Mouse (Mus musculus) hindbrain, embryonic 15.5 days (tissue): ENCODE data around the gene Washc3. TPM values are rescaled to one million over a fixed set of nuclear protein-coding genes. Genes with fewer than 3 reads are reported as not detected.

ENCODE experiments used
- ATAC-seq: fragments of 200-750 bp; cut with Nextera tagmentation; 2 replicates; pipeline ENCODE4 v1.8.0; 2017; ENCODE audit warnings: low read depth, moderate number of reproducible peaks, moderate TSS enrichment; ENCODE audit not compliant: low FRiP score
- H3K27ac ChIP-seq: fragments of 300-500 bp; sonication (generic); replicated peaks from 2 replicates; pipeline ENCODE4 v1.5.1; 2015; ENCODE audit warnings: mild to moderate bottlenecking, inconsistent platforms
- H3K27me3 ChIP-seq: fragments of 300-500 bp; sonication (generic); 2 replicates; pipeline ENCODE4 v1.6.1; 2015; ENCODE audit warnings: control low read depth, inconsistent platforms
- H3K36me3 ChIP-seq: fragments of 300-500 bp; sonication (generic); 2 replicates; pipeline ENCODE4 v1.6.1; 2015; ENCODE audit warnings: control low read depth, inconsistent platforms
- H3K4me1 ChIP-seq: fragments of 300-500 bp; sonication (generic); replicated peaks from 2 replicates; pipeline ENCODE4 v1.6.1; 2015; ENCODE audit warnings: control low read depth, inconsistent platforms
- H3K4me2 ChIP-seq: fragments of 300-500 bp; sonication (generic); 2 replicates; pipeline ENCODE4 v1.6.1; 2015; ENCODE audit warnings: moderate library complexity, mild to moderate bottlenecking, inconsistent platforms
- H3K4me3 ChIP-seq: fragments of 300-500 bp; sonication (generic); 2 replicates; pipeline ENCODE4 v1.5.1; 2015; ENCODE audit warnings: mild to moderate bottlenecking, inconsistent platforms
- H3K9ac ChIP-seq: fragments of 300-500 bp; sonication (generic); 2 replicates; pipeline ENCODE4 v1.6.1; 2015; ENCODE audit warnings: inconsistent platforms
- H3K9me3 ChIP-seq: fragments of 300-500 bp; sonication (generic); 2 replicates; pipeline ENCODE4 v1.6.1; 2016; ENCODE audit warnings: control low read depth, inconsistent platforms
- WGBS: fragments of 180-500 bp; shearing (Covaris S2); methylation state at CpG from one replicate; pipeline ENCODE4 v1.1.7; 2015; 5-methylcytosine and 5-hydroxymethylcytosine counted together
- polyA plus RNA-seq: library from polyadenylated mRNA; unstranded; fragments of >200 nt; fragmentation: Nextera tagmentation; extraction: Ambion mirVana; gene quantifications from 2 replicates; pipeline ENCODE4 v1.2.1, GENCODE M21; 2015

Washc3 gene
- 39.2 and 40.9 TPM in 2 replicates for polyA plus RNA-seq

DNA sequence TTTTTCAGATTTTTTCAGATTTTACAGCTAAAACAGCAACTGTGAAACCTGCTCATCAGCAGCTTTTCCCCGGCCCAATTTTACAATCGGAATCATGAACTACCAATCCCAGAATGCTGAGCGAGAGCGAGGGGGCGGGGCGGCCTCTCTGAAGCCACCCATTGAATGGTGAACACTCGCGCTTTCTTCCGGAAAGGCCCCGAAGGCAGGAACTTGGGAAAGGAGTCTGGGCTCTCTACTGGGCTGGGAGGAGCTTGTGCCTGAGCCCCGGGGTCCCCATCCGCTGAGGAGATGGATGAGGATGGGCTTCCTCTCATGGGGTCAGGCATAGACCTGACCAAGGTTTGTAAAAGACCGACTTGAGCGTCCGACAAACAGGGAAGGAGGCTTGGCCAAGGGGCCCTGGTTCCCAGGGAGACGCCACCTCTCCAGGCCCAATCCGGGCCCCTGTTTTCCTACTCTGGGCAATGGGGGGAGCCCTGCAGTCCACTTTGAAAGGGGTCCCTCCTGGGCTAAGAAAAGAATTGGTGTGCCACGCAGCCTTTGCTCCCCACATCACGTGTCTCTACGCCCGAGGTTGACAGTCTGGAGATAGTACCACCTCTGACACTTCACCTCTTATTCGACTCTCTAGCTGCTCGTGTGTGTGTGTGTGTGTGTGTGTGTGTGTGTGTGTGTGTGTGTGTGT lies at the start of gene Washc3:
Gene Washc3 (plus strand): TSS at position 143 of the 688 bp plus-strand sequence.
- peak within 1 kb of the TSS; percentile 86 for H3K27ac ChIP-seq
- no peaks in the 10 kb centered on the region for H3K9me3 ChIP-seq
- peak within 1 kb of the TSS; percentile 59 for H3K4me3 ChIP-seq
- peak within 1 kb of the TSS; percentile 70 for H3K4me2 ChIP-seq
- WGBS = under 1% methylated on average over 23 of the region's 23 CpGs
- peaks cover 2% of the 10 kb centered on the region; the same call in 1 of the 2 replicates for H3K36me3 ChIP-seq
- peak; percentile 100 for ATAC-seq
- H3K27me3 ChIP-seq = no peaks in the 10 kb centered on the region
- peaks cover 5% of the 10 kb centered on the region for H3K4me1 ChIP-seq
- H3K9ac ChIP-seq = peak within 1 kb of the TSS; percentile 69

GRCm38 (mm10) chr10:88151658-88152057 lies 49.2 kb upstream of the Washc3 start:
- WGBS = 90% methylated on average over 6 of the region's 6 CpGs
- peaks cover 35% of the 10 kb centered on the region for H3K36me3 ChIP-seq
- ATAC-seq = no peak
- H3K27ac ChIP-seq = no peak overlapping the region
- peaks cover 7% of the 10 kb centered on the region for H3K4me1 ChIP-seq
- no peak overlapping the region for H3K9ac ChIP-seq
- no peak overlapping the region for H3K4me2 ChIP-seq
- no peaks in the 10 kb centered on the region for H3K9me3 ChIP-seq
- H3K27me3 ChIP-seq = no peaks in the 10 kb centered on the region
- H3K4me3 ChIP-seq = no peak overlapping the region

DNA sequence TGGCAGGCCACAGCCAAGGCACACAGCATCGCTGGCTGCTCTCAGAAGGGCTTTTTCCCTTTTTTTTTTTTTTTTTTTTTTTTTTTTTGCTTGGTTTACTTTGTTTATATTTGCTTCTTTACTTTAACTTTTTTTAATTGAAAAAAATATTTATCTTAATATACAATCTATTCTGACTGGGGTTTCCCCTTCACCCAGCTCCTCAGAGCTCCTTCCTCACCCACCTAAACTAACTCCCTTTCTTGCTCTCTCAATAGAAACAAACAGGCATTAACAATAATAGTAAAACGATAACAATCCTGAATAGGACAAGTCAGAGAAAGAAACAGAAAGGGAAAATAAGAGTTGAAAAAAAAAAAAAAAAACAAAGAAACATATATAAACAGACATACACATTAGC lies 38.8 kb upstream of the Washc3 start:
- no peak overlapping the region for H3K4me3 ChIP-seq
- WGBS = 95% methylated on average over 2 of the region's 2 CpGs
- no peaks in the 10 kb centered on the region for H3K27me3 ChIP-seq
- no peak for ATAC-seq
- H3K4me2 ChIP-seq = no peak overlapping the region
- H3K4me1 ChIP-seq = no peaks in the 10 kb centered on the region
- H3K36me3 ChIP-seq = peaks cover 12% of the 10 kb centered on the region
- no peaks in the 10 kb centered on the region for H3K9me3 ChIP-seq
- H3K27ac ChIP-seq = no peak overlapping the region
- H3K9ac ChIP-seq = no peak overlapping the region

GRCm38 (mm10) chr10:88162676-88163075 lies 38.2 kb upstream of the Washc3 start:
- Histone ChIP-seq H3K27me3 (no peaks in the 10 kb centered on the region), H3K4me2 (no peak overlapping the region), H3K9me3 (no peaks in the 10 kb centered on the region), H3K36me3 (peaks cover 12% of the 10 kb centered on the region), H3K27ac (no peak overlapping the region), H3K4me3 (no peak overlapping the region), H3K4me1 (no peaks in the 10 kb centered on the region), H3K9ac (no peak overlapping the region)
- no peak for ATAC-seq
- 89% methylated on average over 5 of the region's 5 CpGs for WGBS

GRCm38 (mm10) chr10:88166158-88166557 lies 34.7 kb upstream of the Washc3 start:
- Histone ChIP-seq H3K9me3 (no peaks in the 10 kb centered on the region), H3K4me3 (no peak overlapping the region), H3K27me3 (no peaks in the 10 kb centered on the region), H3K27ac (no peak overlapping the region), H3K4me1 (no peaks in the 10 kb centered on the region), H3K36me3 (peaks cover 8% of the 10 kb centered on the region; the same call in 1 of the 2 replicates), H3K9ac (no peak overlapping the region), H3K4me2 (no peak overlapping the region)
- no peak for ATAC-seq
- 95% methylated on average over 3 of the region's 3 CpGs for WGBS

GRCm38 (mm10) chr10:88167438-88168077 lies 33.3 kb upstream of the Washc3 start:
- H3K27me3 ChIP-seq = no peaks in the 10 kb centered on the region
- H3K9ac ChIP-seq = no peak overlapping the region
- 86% methylated on average over 7 of the region's 7 CpGs for WGBS
- no peak overlapping the region for H3K4me2 ChIP-seq
- H3K9me3 ChIP-seq = no peaks in the 10 kb centered on the region
- H3K36me3 ChIP-seq = peaks cover 6% of the 10 kb centered on the region; the same call in 1 of the 2 replicates
- H3K4me3 ChIP-seq = no peak overlapping the region
- H3K4me1 ChIP-seq = no peaks in the 10 kb centered on the region
- no peak overlapping the region for H3K27ac ChIP-seq
- no peak for ATAC-seq

DNA sequence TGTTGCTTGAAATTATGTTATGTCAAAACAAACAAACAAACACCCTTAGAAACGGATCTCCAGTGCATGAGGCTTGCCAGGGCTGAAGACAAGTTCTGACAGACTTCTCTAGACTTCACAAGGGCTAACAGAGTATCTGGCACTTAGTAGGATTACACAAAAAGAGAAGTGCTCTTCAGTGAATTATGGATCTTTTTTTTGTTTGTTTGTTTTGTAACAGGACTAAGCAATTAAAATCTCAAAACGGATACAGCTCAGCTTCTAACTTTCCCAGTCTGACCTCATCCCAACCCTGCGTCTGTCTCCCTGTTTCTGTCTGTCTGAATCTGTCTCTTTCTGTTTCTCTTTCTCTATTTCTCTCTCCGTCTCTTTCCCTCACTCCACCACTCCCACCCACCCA lies 352 bp upstream of the Washc3 start:
- Histone ChIP-seq H3K4me2 (peak overlapping the region; percentile 70), H3K36me3 (peaks cover 2% of the 10 kb centered on the region; the same call in 1 of the 2 replicates), H3K27ac (no peak overlapping the region), H3K9me3 (no peaks in the 10 kb centered on the region), H3K4me1 (peaks cover 5% of the 10 kb centered on the region), H3K9ac (0 out of 2 replicates have a peak overlapping the region, but pooled peaks have one; percentile 4), H3K4me3 (peak overlapping the region; percentile 59), H3K27me3 (no peaks in the 10 kb centered on the region)
- ATAC-seq = peak; percentile 62
- WGBS = 16% methylated on average over 4 of the region's 4 CpGs

DNA sequence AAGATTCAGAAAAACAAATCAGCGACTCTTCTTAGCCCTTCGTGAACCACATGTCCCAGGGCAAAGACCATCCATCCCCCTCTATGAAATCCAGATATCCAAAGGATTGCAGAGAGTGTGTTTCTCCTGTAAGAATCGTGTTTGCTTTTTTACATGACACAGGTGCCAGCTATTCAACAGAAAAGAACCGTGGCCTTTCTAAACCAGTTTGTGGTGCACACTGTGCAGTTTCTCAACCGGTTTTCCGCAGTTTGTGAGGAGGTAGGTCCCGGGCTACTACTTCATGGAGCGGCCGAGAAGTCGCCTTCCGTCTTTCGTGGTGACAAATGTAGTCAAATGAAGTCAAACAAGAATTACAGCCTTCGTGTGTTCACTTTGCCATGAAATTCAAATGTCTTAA lies 757 bp downstream of the Washc3 start:
- Histone ChIP-seq H3K4me1 (peaks cover 5% of the 10 kb centered on the region), H3K4me3 (peak overlapping the region; percentile 59), H3K36me3 (peaks cover 2% of the 10 kb centered on the region; the same call in 1 of the 2 replicates), H3K27ac (peak overlapping the region; percentile 86), H3K4me2 (peak overlapping the region; percentile 70), H3K9ac (peak overlapping the region; percentile 69), H3K9me3 (no peaks in the 10 kb centered on the region), H3K27me3 (no peaks in the 10 kb centered on the region)
- no peak for ATAC-seq
- WGBS = 74% methylated on average over 13 of the region's 13 CpGs

DNA sequence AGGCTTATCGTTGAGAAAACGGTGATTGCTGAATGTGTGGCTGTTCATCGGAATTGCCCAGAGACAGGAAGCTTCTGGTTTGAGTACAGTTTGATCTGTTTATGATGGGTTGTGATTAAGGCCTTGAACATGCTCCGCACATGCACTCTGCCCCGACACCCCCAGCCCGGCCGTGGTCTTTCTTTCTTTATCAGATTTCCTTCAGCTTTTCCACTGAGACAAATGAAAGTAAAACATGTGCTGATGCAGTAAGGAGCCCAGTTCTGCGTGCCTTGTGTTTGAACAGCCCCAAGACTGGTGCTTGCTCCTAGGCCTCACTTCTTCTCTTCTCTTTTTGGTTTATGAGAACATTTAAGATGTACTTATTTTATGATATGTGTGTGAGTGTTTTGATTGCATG lies 1.7 kb downstream of the Washc3 start:
- H3K9ac ChIP-seq = no peak overlapping the region
- no peak overlapping the region for H3K4me2 ChIP-seq
- ATAC-seq = no peak
- 95% methylated on average over 8 of the region's 8 CpGs for WGBS
- H3K4me3 ChIP-seq = no peak overlapping the region
- peaks cover 2% of the 10 kb centered on the region; the same call in 1 of the 2 replicates for H3K36me3 ChIP-seq
- no peaks in the 10 kb centered on the region for H3K9me3 ChIP-seq
- no peak overlapping the region for H3K27ac ChIP-seq
- peaks cover 5% of the 10 kb centered on the region for H3K4me1 ChIP-seq
- no peaks in the 10 kb centered on the region for H3K27me3 ChIP-seq

DNA sequence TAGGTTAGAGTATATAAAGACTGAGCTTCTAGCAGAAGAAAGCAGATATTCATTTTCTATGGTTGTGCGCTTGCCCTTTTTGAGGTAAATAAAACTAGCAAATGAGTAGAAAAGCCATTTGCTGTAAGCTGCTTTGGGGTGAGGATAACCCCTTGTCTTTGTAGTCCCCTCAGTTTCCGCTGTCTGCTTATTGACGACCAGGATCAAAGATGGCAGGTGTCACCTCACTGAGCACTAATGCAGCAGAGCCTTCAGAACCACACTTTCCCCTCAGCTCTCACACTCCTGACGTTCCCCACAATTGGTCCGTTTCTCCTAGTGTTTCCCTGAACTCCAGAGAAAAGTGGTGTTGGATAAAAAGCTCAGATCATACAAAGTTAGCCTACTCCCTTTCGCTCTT lies 2.3 kb downstream of the Washc3 start:
- no peak overlapping the region for H3K9ac ChIP-seq
- 90% methylated on average over 6 of the region's 6 CpGs for WGBS
- ATAC-seq = no peak
- peaks cover 2% of the 10 kb centered on the region; the same call in 1 of the 2 replicates for H3K36me3 ChIP-seq
- no peak overlapping the region for H3K27ac ChIP-seq
- H3K4me2 ChIP-seq = no peak overlapping the region
- H3K9me3 ChIP-seq = no peaks in the 10 kb centered on the region
- H3K27me3 ChIP-seq = no peaks in the 10 kb centered on the region
- peaks cover 5% of the 10 kb centered on the region for H3K4me1 ChIP-seq
- H3K4me3 ChIP-seq = no peak overlapping the region

GRCm38 (mm10) chr10:88212644-88213043 lies 11.8 kb downstream of the Washc3 start:
- ATAC-seq = no peak
- no peaks in the 10 kb centered on the region for H3K9me3 ChIP-seq
- no peaks in the 10 kb centered on the region for H3K4me1 ChIP-seq
- no peak overlapping the region for H3K9ac ChIP-seq
- peaks cover 6% of the 10 kb centered on the region; the same call in 1 of the 2 replicates for H3K36me3 ChIP-seq
- no peaks in the 10 kb centered on the region for H3K27me3 ChIP-seq
- H3K4me2 ChIP-seq = no peak overlapping the region
- no peak overlapping the region for H3K4me3 ChIP-seq
- 86% methylated on average over 5 of the region's 5 CpGs for WGBS
- no peak overlapping the region for H3K27ac ChIP-seq

DNA sequence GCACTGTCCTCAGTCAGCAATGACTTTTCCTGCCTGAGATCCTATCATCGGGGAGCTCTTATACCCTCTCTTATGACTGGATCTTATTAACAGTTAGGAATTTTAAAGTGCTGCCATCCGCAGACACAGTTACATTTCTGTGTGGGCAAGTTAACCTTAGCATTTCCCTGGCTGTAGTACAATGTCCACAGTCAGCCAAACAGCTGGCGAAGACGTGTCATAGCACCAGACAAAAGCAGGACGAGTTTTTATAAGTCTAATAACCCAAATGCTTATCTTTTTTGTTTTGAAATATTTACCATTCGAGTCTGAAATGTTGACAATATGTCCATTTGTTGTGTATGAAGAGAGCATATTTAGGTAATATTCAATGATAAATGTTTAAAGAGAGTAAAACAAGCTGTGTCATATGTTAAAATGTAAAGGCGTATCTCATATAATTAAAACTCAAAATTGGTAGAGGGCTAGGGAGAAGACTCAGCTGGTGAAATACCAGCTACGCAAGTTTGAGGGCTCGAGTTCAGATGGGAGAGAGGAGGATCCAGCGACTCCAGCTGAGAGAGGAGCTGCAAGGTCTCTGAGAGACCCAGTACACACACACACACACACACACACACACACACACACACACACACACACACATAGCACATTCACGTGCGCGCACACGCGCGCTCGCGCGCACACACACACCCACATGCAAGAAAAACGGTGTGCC lies 14.1 kb downstream of the Washc3 start:
- 94% methylated on average over 20 of the region's 20 CpGs for WGBS
- no peaks in the 10 kb centered on the region for H3K9me3 ChIP-seq

More for the DNA sequence above, 14.1 kb downstream of the Washc3 start:
- H3K4me3 ChIP-seq = no peak overlapping the region
- no peak for ATAC-seq
- no peak overlapping the region for H3K27ac ChIP-seq
- no peaks in the 10 kb centered on the region for H3K4me1 ChIP-seq
- H3K36me3 ChIP-seq = peaks cover 13% of the 10 kb centered on the region; the same call in 1 of the 2 replicates
- H3K4me2 ChIP-seq = no peak overlapping the region
- H3K27me3 ChIP-seq = no peaks in the 10 kb centered on the region
- no peak overlapping the region for H3K9ac ChIP-seq
